Mouse (Mus musculus) embryonic fibroblast, embryonic 13.5 days (primary cell): ENCODE data around the gene Klhl36.

Source experiments
- CTCF ChIP-seq: IDR thresholded peaks from 2 replicates; pipeline ENCODE4 v1.5.1; 2011; ENCODE audit warnings: mild to moderate bottlenecking, control low read depth, low read length, moderate library complexity, borderline replicate concordance; ENCODE audit not compliant: insufficient read depth
- POLR2A ChIP-seq: IDR thresholded peaks from 2 replicates; pipeline ENCODE4 v1.6.1; 2011; ENCODE audit warnings: low read depth, mild to moderate bottlenecking, control low read depth, low read length, moderate library complexity

- no peak for TF ChIP-seq POLR2A
- TF ChIP-seq CTCF: no peak
Measured at GRCm38 (mm10) chr8:119888012-119888411, 25.9 kb downstream of the Klhl36 start.
